Mouse (Mus musculus): Measurements from ENCODE around the gene Eme1. TPM values are rescaled to one million over a fixed set of nuclear protein-coding genes. Genes with fewer than 3 reads are reported as not detected.
A peak's percentile ranks its signal among the peaks of the same experiment; 100 is the strongest.

The Eme1 gene
- 8.9 and 12.8 TPM in 2 replicates for polyA plus RNA-seq (2012; rRNA removed)

GRCm38 (mm10) chr11:94653663-94654436 is at the start of gene Eme1, which contains the start of gene Mrpl27:
Gene Eme1 (minus strand): TSS chr11:94653964.
Gene Mrpl27 (plus strand): TSS chr11:94653767.
- Histone ChIP-seq H3K4me1 (replicated peaks; ENCODE audit: control insufficient read depth, insufficient read depth, low read length) (peaks cover 2% of the 10 kb centered on the region; the same call in 1 of the 2 replicates), H3K27ac (ENCODE audit: control insufficient read depth, insufficient read depth, low read length) (peak within 1 kb of the TSS; percentile 68), H3K36me3 (ENCODE audit: control insufficient read depth, insufficient read depth, low read length) (peaks cover 8% of the 10 kb centered on the region), H3K27me3 (ENCODE audit: control insufficient read depth, insufficient read depth, low read length) (no peaks in the 10 kb centered on the region), H3K4me3 (ENCODE audit: control insufficient read depth, insufficient read depth, low read length) (peak within 1 kb of the TSS; percentile 83)
- DNase-seq: peak; percentile 89
- peak; percentile 50; the same call in 1 of the 2 replicates for TF ChIP-seq CTCF (IDR thresholded peaks at IDR 0.05; ENCODE audit: borderline replicate concordance, control insufficient read depth, extremely low read depth, insufficient read depth, low read length, poor library complexity)
- peak; percentile 60 for TF ChIP-seq POLR2A (IDR thresholded peaks at IDR 0.05; ENCODE audit: control insufficient read depth, extremely low read depth, insufficient read depth, low read length, poor library complexity)
- under 1% methylated on average over 32 of the region's 32 CpGs for WGBS

GRCm38 (mm10) chr11:94702216-94702610 is 48.4 kb upstream of the Eme1 start:
- Histone ChIP-seq H3K4me1 (replicated peaks; ENCODE audit: control insufficient read depth, insufficient read depth, low read length) (peaks cover 22% of the 10 kb centered on the region), H3K27me3 (ENCODE audit: control insufficient read depth, insufficient read depth, low read length) (no peaks in the 10 kb centered on the region), H3K4me3 (ENCODE audit: control insufficient read depth, insufficient read depth, low read length) (no peak overlapping the region), H3K36me3 (ENCODE audit: control insufficient read depth, insufficient read depth, low read length) (no peaks in the 10 kb centered on the region), H3K27ac (ENCODE audit: control insufficient read depth, insufficient read depth, low read length) (no peak overlapping the region)
- 91% methylated on average over 3 of the region's 3 CpGs for WGBS
- TF ChIP-seq POLR2A (IDR thresholded peaks at IDR 0.05; ENCODE audit: control insufficient read depth, extremely low read depth, insufficient read depth, low read length, poor library complexity) (no peak), CTCF (IDR thresholded peaks at IDR 0.05; ENCODE audit: borderline replicate concordance, control insufficient read depth, extremely low read depth, insufficient read depth, low read length, poor library complexity) (no peak)
- DNase-seq: no peak

- no peak overlapping the region for H3K4me3 ChIP-seq (ENCODE audit: control insufficient read depth, insufficient read depth, low read length)
- 89% methylated on average over 27 of the region's 27 CpGs for WGBS
- H3K4me1 ChIP-seq (replicated peaks; ENCODE audit: control insufficient read depth, insufficient read depth, low read length): peaks cover 26% of the 10 kb centered on the region
- H3K36me3 ChIP-seq (ENCODE audit: control insufficient read depth, insufficient read depth, low read length): no peaks in the 10 kb centered on the region
- no peak overlapping the region for H3K27ac ChIP-seq (ENCODE audit: control insufficient read depth, insufficient read depth, low read length)
- no peaks in the 10 kb centered on the region for H3K27me3 ChIP-seq (ENCODE audit: control insufficient read depth, insufficient read depth, low read length)
- TF ChIP-seq POLR2A (IDR thresholded peaks at IDR 0.05; ENCODE audit: control insufficient read depth, extremely low read depth, insufficient read depth, low read length, poor library complexity) (no peak), CTCF (IDR thresholded peaks at IDR 0.05; ENCODE audit: borderline replicate concordance, control insufficient read depth, extremely low read depth, insufficient read depth, low read length, poor library complexity) (no peak)
- DNase-seq: no peak
Observed at GRCm38 (mm10) chr11:94701401-94702215, 47.8 kb upstream of the Eme1 start.

- Histone ChIP-seq H3K27me3 (ENCODE audit: control insufficient read depth, insufficient read depth, low read length) (no peaks in the 10 kb centered on the region), H3K36me3 (ENCODE audit: control insufficient read depth, insufficient read depth, low read length) (no peaks in the 10 kb centered on the region), H3K27ac (ENCODE audit: control insufficient read depth, insufficient read depth, low read length) (no peak overlapping the region), H3K4me3 (ENCODE audit: control insufficient read depth, insufficient read depth, low read length) (no peak overlapping the region), H3K4me1 (replicated peaks; ENCODE audit: control insufficient read depth, insufficient read depth, low read length) (peaks cover 35% of the 10 kb centered on the region)
- WGBS: 97% methylated on average over 3 of the region's 3 CpGs
- DNase-seq: no peak
- TF ChIP-seq POLR2A (IDR thresholded peaks at IDR 0.05; ENCODE audit: control insufficient read depth, extremely low read depth, insufficient read depth, low read length, poor library complexity) (no peak), CTCF (IDR thresholded peaks at IDR 0.05; ENCODE audit: borderline replicate concordance, control insufficient read depth, extremely low read depth, insufficient read depth, low read length, poor library complexity) (no peak)
Observed at GRCm38 (mm10) chr11:94699399-94699798, 45.6 kb upstream of the Eme1 start.

- no peak for TF ChIP-seq CTCF (IDR thresholded peaks at IDR 0.05; ENCODE audit: borderline replicate concordance, control insufficient read depth, extremely low read depth, insufficient read depth, low read length, poor library complexity)
- no peak for TF ChIP-seq POLR2A (IDR thresholded peaks at IDR 0.05; ENCODE audit: control insufficient read depth, extremely low read depth, insufficient read depth, low read length, poor library complexity)
- Histone ChIP-seq H3K4me1 (replicated peaks; ENCODE audit: control insufficient read depth, insufficient read depth, low read length) (peaks cover 34% of the 10 kb centered on the region), H3K27ac (ENCODE audit: control insufficient read depth, insufficient read depth, low read length) (peak overlapping the region; percentile 93), H3K27me3 (ENCODE audit: control insufficient read depth, insufficient read depth, low read length) (no peaks in the 10 kb centered on the region), H3K4me3 (ENCODE audit: control insufficient read depth, insufficient read depth, low read length) (peak overlapping the region; percentile 20; the same call in 1 of the 2 replicates), H3K36me3 (ENCODE audit: control insufficient read depth, insufficient read depth, low read length) (no peaks in the 10 kb centered on the region)
- peak; percentile 71 for DNase-seq
- 12% methylated on average over 13 of the region's 13 CpGs for WGBS
Observed at GRCm38 (mm10) chr11:94697703-94698464, 44.1 kb upstream of the Eme1 start.

- Histone ChIP-seq H3K4me3 (ENCODE audit: control insufficient read depth, insufficient read depth, low read length) (no peak overlapping the region), H3K36me3 (ENCODE audit: control insufficient read depth, insufficient read depth, low read length) (no peaks in the 10 kb centered on the region), H3K4me1 (replicated peaks; ENCODE audit: control insufficient read depth, insufficient read depth, low read length) (peaks cover 33% of the 10 kb centered on the region), H3K27ac (ENCODE audit: control insufficient read depth, insufficient read depth, low read length) (peak overlapping the region; percentile 56), H3K27me3 (ENCODE audit: control insufficient read depth, insufficient read depth, low read length) (no peaks in the 10 kb centered on the region)
- WGBS: 83% methylated on average over 2 of the region's 2 CpGs
- peak; percentile 41 for DNase-seq
- no peak for TF ChIP-seq POLR2A (IDR thresholded peaks at IDR 0.05; ENCODE audit: control insufficient read depth, extremely low read depth, insufficient read depth, low read length, poor library complexity)
- TF ChIP-seq CTCF (IDR thresholded peaks at IDR 0.05; ENCODE audit: borderline replicate concordance, control insufficient read depth, extremely low read depth, insufficient read depth, low read length, poor library complexity): no peak
Observed at GRCm38 (mm10) chr11:94697140-94697539, 43.4 kb upstream of the Eme1 start.
